Mouse (Mus musculus): ENCODE results near the gene Cs. TPM values are rescaled to one million over a fixed set of nuclear protein-coding genes. Genes with fewer than 3 reads are reported as not detected.
A peak's percentile ranks its signal among the peaks of the same experiment; 100 is the strongest.
"Not testable (repeated sequence)": the region's sequence is repeated elsewhere in the genome, so short reads cannot be mapped to it uniquely, and the experiment has no call there.

The Cs gene
- 100 to 1,000 TPM; 221 to 239 (median 230) TPM for total RNA-seq (2022)

- DNase-seq (ENCODE audit: low spot score in 2 of 2) = peak; percentile 90 to 95
Observed at GRCm38 (mm10) chr10:128337306-128338181, at the start of gene Cs. Cs (plus strand) TSS chr10:128337734.

- DNase-seq (ENCODE audit: low spot score in 2 of 2) = not testable (repeated sequence)
Observed at GRCm38 (mm10) chr10:128290594-128290993, 46.9 kb upstream of the Cs start.

- DNase-seq (ENCODE audit: low spot score in 2 of 2) = no peak
Observed at GRCm38 (mm10) chr10:128296370-128297090, 41.0 kb upstream of the Cs start.

GRCm38 (mm10) chr10:128297221-128297620, 40.3 kb upstream of the Cs start:
- DNase-seq (ENCODE audit: low spot score in 2 of 2) = no peak

- no peak for DNase-seq (ENCODE audit: low spot score in 2 of 2)
Observed at GRCm38 (mm10) chr10:128297622-128298021, 39.9 kb upstream of the Cs start.

- DNase-seq (ENCODE audit: low spot score in 2 of 2) = no peak
Observed at GRCm38 (mm10) chr10:128298243-128298642, 39.3 kb upstream of the Cs start.

- no peak for DNase-seq (ENCODE audit: low spot score in 2 of 2)
Observed at GRCm38 (mm10) chr10:128298702-128299171, 38.8 kb upstream of the Cs start, which contains the start of gene Il23a. Il23a (minus strand) TSS chr10:128298752.

- no peak for DNase-seq (ENCODE audit: low spot score in 2 of 2)
Observed at GRCm38 (mm10) chr10:128302357-128302756, 35.2 kb upstream of the Cs start.

- no peak for DNase-seq (ENCODE audit: low spot score in 2 of 2)
Observed at GRCm38 (mm10) chr10:128302785-128303125, 34.8 kb upstream of the Cs start.

GRCm38 (mm10) chr10:128303126-128304021, 34.2 kb upstream of the Cs start, which contains the start of gene Pan2:
Pan2 (plus strand) TSS chr10:128303335.
- peak; percentile 100 for DNase-seq (ENCODE audit: low spot score in 2 of 2)

- DNase-seq (ENCODE audit: low spot score in 2 of 2) = no peak
Observed at GRCm38 (mm10) chr10:128309654-128310053, 27.9 kb upstream of the Cs start.

- DNase-seq (ENCODE audit: low spot score in 2 of 2) = no peak
Observed at GRCm38 (mm10) chr10:128310177-128310576, 27.4 kb upstream of the Cs start.

GRCm38 (mm10) chr10:128310902-128311301, 26.6 kb upstream of the Cs start:
- DNase-seq (ENCODE audit: low spot score in 2 of 2) = no peak

- DNase-seq (ENCODE audit: low spot score in 2 of 2) = no peak
Observed at GRCm38 (mm10) chr10:128315578-128315977, 22.0 kb upstream of the Cs start.

GRCm38 (mm10) chr10:128321641-128322040, 15.9 kb upstream of the Cs start:
- no peak for DNase-seq (ENCODE audit: low spot score in 2 of 2)

- peak; percentile 80 to 81 for DNase-seq (ENCODE audit: low spot score in 2 of 2)
Observed at GRCm38 (mm10) chr10:128322141-128323108, 15.1 kb upstream of the Cs start, which contains the start of gene Cnpy2. Cnpy2 (plus strand) TSS chr10:128322459.

GRCm38 (mm10) chr10:128323516-128323915, 14.0 kb upstream of the Cs start:
- no peak for DNase-seq (ENCODE audit: low spot score in 2 of 2)

- no peak for DNase-seq (ENCODE audit: low spot score in 2 of 2)
Observed at GRCm38 (mm10) chr10:128326825-128327224, 10.7 kb upstream of the Cs start.

- no peak for DNase-seq (ENCODE audit: low spot score in 2 of 2)
Observed at GRCm38 (mm10) chr10:128327610-128328009, 9.9 kb upstream of the Cs start.
